Mouse (Mus musculus): ENCODE data around the gene Dnajc22.

GRCm38 (mm10) chr15:99097840-99098492 lies 5.0 kb downstream of the Dnajc22 start:
- TF ChIP-seq POLR2A (IDR thresholded peaks at IDR 0.05; ENCODE audit: insufficient read depth, low read depth, low read length), result no peak
- TF ChIP-seq CTCF (IDR thresholded peaks at IDR 0.05; ENCODE audit: insufficient read depth, low read depth, low read length), result no peak

Measured in olfactory bulb, adult 2 months (tissue).